Mouse (Mus musculus) lung, embryonic 14.5 days (tissue): ENCODE measurements around the gene Slf2. TPM values are rescaled to one million over a fixed set of nuclear protein-coding genes. Genes with fewer than 3 reads are reported as not detected.
A peak's percentile ranks its signal among the peaks of the same experiment; 100 is the strongest.

Experiments
- ATAC-seq: fragments of 200-750 bp; cut with Nextera tagmentation; 2 replicates; pipeline ENCODE4 v1.8.0; 2017; ENCODE audit warnings: mild to moderate bottlenecking, moderate TSS enrichment, moderate library complexity; ENCODE audit not compliant: insufficient read depth
- DNase-seq: peaks from one replicate; pipeline ENCODE4 v3.0.0-alpha.2; 2015
- H3K27ac ChIP-seq: fragments of 300-500 bp; sonication (generic); 2 replicates; pipeline ENCODE4 v1.5.1; 2014; ENCODE audit warnings: low read depth, mild to moderate bottlenecking, moderate library complexity
- H3K27me3 ChIP-seq: fragments of 300-500 bp; sonication (generic); 2 replicates; pipeline ENCODE4 v1.6.1; 2014; ENCODE audit warnings: low read length, control low read depth; ENCODE audit not compliant: insufficient read depth
- H3K36me3 ChIP-seq: fragments of 300-500 bp; sonication (generic); 2 replicates; pipeline ENCODE4 v1.6.1; 2014; ENCODE audit warnings: control low read depth; ENCODE audit not compliant: insufficient read depth
- H3K4me1 ChIP-seq: fragments of 300-500 bp; sonication (generic); 2 replicates; pipeline ENCODE4 v1.6.1; 2014; ENCODE audit warnings: antibody characterized with exemption, control low read depth; ENCODE audit not compliant: insufficient read depth
- H3K4me2 ChIP-seq: fragments of 300-500 bp; sonication (generic); 2 replicates; pipeline ENCODE4 v1.6.1; 2014; ENCODE audit warnings: mild to moderate bottlenecking
- H3K4me3 ChIP-seq: fragments of 300-500 bp; sonication (generic); 2 replicates; pipeline ENCODE4 v1.5.1; 2014; ENCODE audit warnings: low read depth, low read length
- H3K9ac ChIP-seq: fragments of 300-500 bp; sonication (generic); 2 replicates; pipeline ENCODE4 v1.6.1; 2014
- H3K9me3 ChIP-seq: fragments of 300-500 bp; sonication (generic); 2 replicates; pipeline ENCODE4 v1.6.1; 2016; ENCODE audit warnings: low read depth, low read length, control low read depth
- CTCF ChIP-seq: IDR thresholded peaks from 2 replicates; pipeline ENCODE4 v1.5.1; 2016; ENCODE audit warnings: antibody characterized with exemption, low read depth
- WGBS: fragments of 180-500 bp; shearing (Covaris S2); extraction: QIAGEN DNeasy Blood & Tissue Kit; methylation state at CpG from one replicate; pipeline ENCODE4 v1.1.7; 2014; 5-methylcytosine and 5-hydroxymethylcytosine counted together
- polyA plus RNA-seq: library from polyadenylated mRNA; unstranded; fragments of >200 nt; fragmentation: Nextera tagmentation; extraction: Ambion mirVana; gene quantifications from 2 replicates; pipeline ENCODE4 v1.2.1, GENCODE M21; 2014

Slf2 gene
- polyA plus RNA-seq, 1 experiment from 2014 or later: 43.9 TPM

DNA sequence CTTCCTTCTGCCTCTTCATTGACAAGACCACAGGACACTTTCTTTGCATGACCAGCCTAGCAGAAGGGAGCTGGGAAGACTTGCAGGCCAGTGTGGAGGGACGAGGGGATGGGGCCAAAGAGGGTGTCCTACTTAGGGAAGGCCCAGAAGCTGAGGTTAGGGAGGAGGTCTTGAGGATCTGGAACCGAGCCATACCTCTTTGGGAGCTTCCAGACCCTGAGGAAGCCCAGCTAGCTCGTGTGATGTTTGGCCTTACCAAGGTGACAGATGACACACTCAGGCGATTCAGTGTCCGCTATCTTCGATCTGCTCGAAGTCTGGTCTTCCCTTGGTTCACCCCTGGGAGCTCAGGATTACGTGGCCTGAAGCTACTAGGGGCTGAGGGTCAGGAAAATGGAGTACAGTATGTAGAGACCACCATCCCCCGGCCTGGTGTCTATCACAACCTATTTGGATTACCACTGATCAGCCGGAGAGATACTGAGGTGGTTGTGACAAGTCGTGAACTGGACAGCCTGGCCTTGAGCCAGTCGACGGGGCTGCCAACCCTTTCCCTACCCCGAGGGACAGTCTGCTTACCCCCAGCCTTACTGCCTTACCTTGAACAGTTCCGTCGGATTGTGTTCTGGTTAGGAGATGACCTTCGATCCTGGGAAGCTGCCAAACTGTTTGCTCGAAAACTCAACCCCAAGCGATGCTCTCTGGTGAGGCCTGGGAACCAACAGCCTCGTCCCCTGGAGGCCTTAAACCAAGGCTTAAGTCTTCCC, 76.7 kb downstream of the Slf2 start:
- peak overlapping the region; percentile 72; the same call in 1 of the 2 replicates for H3K9ac ChIP-seq
- 77% methylated on average over 20 of the region's 20 CpGs for WGBS
- no peak for TF ChIP-seq CTCF

GRCm38 (mm10) chr19:45010646-45011045, 79.7 kb downstream of the Slf2 start:
- no peak for DNase-seq
- H3K4me3 ChIP-seq: no peak overlapping the region
- no peaks in the 10 kb centered on the region for H3K9me3 ChIP-seq
- H3K4me2 ChIP-seq: no peak overlapping the region
- no peak overlapping the region for H3K9ac ChIP-seq
- 90% methylated on average over 4 of the region's 4 CpGs for WGBS
- H3K4me1 ChIP-seq: peaks cover 20% of the 10 kb centered on the region
- peaks cover 40% of the 10 kb centered on the region for H3K36me3 ChIP-seq
- no peak overlapping the region for H3K27ac ChIP-seq
- ATAC-seq: no peak
- TF ChIP-seq CTCF: no peak
- H3K27me3 ChIP-seq: no peaks in the 10 kb centered on the region

More for the DNA sequence above, 76.7 kb downstream of the Slf2 start:
- no peaks in the 10 kb centered on the region for H3K9me3 ChIP-seq
- H3K4me1 ChIP-seq: peaks cover 14% of the 10 kb centered on the region
- ATAC-seq (no peak), DNase-seq (no peak)
- H3K4me3 ChIP-seq: peak overlapping the region; percentile 97
- peaks cover 62% of the 10 kb centered on the region for H3K36me3 ChIP-seq
- H3K27me3 ChIP-seq: no peaks in the 10 kb centered on the region
- no peak overlapping the region for H3K27ac ChIP-seq
- peak overlapping the region; percentile 92 for H3K4me2 ChIP-seq

- Histone ChIP-seq H3K9me3 (no peaks in the 10 kb centered on the region), H3K27me3 (no peaks in the 10 kb centered on the region), H3K4me2 (no peak overlapping the region), H3K36me3 (peaks cover 40% of the 10 kb centered on the region), H3K4me3 (no peak overlapping the region), H3K4me1 (peaks cover 16% of the 10 kb centered on the region), H3K27ac (no peak overlapping the region), H3K9ac (no peak overlapping the region)
- WGBS: 87% methylated on average over 8 of the region's 8 CpGs
- DNase-seq (no peak), ATAC-seq (no peak)
- no peak for TF ChIP-seq CTCF
Measured at GRCm38 (mm10) chr19:45012219-45012618, 81.3 kb downstream of the Slf2 start.

DNA sequence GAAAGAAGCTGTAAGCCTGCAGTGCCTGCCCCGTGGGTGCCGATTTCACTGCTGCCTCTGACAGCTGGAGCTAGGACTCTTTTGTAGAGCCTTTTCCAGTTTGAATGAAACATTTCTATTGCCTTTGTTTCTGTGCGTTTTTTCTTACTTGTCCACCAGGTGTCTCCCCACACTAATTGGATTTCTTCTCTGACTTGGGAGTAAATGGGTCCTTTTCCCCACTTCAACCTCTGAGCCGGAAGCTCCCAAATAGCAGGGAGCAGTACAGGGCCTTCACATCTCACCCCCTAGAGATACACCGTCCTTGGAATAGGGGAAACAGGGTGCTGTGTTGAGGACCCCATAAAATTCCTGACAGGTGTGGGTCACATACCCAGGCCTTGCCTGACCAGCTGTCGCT, 81.7 kb downstream of the Slf2 start:
- ATAC-seq (no peak), DNase-seq (peak; percentile 80)
- Histone ChIP-seq H3K27ac (no peak overlapping the region), H3K9ac (no peak overlapping the region), H3K9me3 (no peaks in the 10 kb centered on the region), H3K4me1 (peaks cover 11% of the 10 kb centered on the region), H3K4me2 (no peak overlapping the region), H3K27me3 (no peaks in the 10 kb centered on the region), H3K36me3 (peaks cover 40% of the 10 kb centered on the region), H3K4me3 (no peak overlapping the region)
- peak; percentile 73 for TF ChIP-seq CTCF
- WGBS: 32% methylated on average over 6 of the region's 6 CpGs

DNA sequence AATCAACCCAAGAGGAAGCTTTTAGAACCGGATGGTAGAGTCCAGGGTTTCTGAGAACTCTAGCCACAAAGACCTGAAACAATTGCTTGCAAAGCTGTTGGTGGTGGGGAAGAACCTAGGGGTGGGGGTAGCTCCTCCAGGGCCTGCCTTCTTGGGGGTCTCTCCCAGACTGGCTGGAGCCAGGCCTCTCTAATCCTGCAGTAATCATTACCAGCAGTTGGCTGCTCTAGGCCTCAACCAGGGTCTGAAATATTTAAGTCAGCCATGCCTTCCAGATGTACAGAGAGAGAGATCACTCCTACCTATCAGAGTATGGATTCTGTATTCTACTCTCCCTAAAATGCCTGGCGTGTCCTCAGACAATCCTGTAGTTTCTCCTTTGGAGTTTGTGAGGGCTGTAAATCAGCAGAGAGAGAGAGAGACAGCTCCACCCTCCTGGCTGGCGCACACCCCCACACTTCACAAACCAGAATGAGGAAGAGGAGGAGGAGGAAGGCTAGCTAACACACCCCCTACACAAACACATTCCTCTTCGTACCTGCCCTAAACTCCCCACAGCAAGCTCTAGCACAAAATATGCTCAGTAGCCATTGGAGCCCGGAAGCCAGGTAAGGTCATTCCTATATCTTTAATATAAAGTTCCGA, 82.8 kb downstream of the Slf2 start:
- TF ChIP-seq CTCF: no peak
- H3K4me1 ChIP-seq: peaks cover 11% of the 10 kb centered on the region
- peaks cover 36% of the 10 kb centered on the region for H3K36me3 ChIP-seq
- H3K27ac ChIP-seq: peak overlapping the region; percentile 99; the same call in 1 of the 2 replicates
- no peak overlapping the region for H3K4me3 ChIP-seq
- no peak for ATAC-seq
- H3K9me3 ChIP-seq: no peaks in the 10 kb centered on the region
- DNase-seq: no peak
- no peak overlapping the region for H3K9ac ChIP-seq
- WGBS: 63% methylated on average over 6 of the region's 6 CpGs
- H3K4me2 ChIP-seq: peak overlapping the region; percentile 97; the same call in 1 of the 2 replicates
- H3K27me3 ChIP-seq: no peaks in the 10 kb centered on the region

DNA sequence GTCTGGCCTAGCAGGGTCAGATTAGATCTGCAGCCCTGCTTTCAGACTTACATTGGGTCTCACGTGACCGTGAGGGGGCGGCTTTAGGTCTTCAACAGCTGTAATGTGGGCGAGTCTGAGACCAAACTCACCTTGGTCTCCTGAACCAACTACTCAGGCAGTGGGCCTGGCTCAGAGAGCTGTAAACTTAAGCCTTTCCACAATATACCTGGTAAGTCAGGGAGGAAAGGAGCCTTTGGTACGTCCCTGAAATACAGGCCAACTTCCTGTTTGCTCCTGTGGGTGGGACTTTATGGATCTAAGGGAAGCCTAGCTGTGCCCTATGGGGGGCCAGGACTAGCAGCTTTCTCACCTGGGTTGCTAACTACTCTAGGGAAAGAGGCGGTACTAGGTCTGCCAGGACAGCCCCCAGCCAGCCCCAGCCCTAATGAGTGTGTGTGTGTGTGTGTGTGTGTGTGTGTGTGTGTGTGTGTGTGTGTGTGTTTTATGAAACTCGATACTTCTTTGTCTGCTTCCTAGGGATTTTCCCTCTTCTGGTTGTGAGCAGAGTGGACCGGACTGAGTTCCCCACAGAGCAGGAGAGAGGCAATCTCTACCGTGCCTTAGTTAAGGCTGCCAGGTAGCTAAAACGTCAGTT, 83.5 kb downstream of the Slf2 start, which contains the start of gene Lzts2:
TSS of gene Lzts2 (plus strand) at position 80 of the 637 bp plus-strand sequence.
- no peak for TF ChIP-seq CTCF
- Histone ChIP-seq H3K4me2 (peak within 1 kb of the TSS; percentile 97), H3K27ac (peak within 1 kb of the TSS; percentile 99), H3K9ac (peak within 1 kb of the TSS; percentile 91), H3K4me1 (peaks cover 17% of the 10 kb centered on the region), H3K9me3 (no peaks in the 10 kb centered on the region), H3K36me3 (peaks cover 31% of the 10 kb centered on the region), H3K4me3 (peak within 1 kb of the TSS; percentile 64), H3K27me3 (no peaks in the 10 kb centered on the region)
- WGBS: 8% methylated on average over 10 of the region's 10 CpGs
- ATAC-seq: 0 out of 2 replicates have a peak, but pooled peaks have one; percentile 2
- DNase-seq: peak; percentile 49
